Mouse (Mus musculus): Measurements from ENCODE around the gene Podxl. TPM values are rescaled to one million over a fixed set of nuclear protein-coding genes. Genes with fewer than 3 reads are reported as not detected.

Podxl gene
- total and polyA plus RNA-seq, 2 experiments from 2014 or later: 8.9 to 18.7 TPM

DNA sequence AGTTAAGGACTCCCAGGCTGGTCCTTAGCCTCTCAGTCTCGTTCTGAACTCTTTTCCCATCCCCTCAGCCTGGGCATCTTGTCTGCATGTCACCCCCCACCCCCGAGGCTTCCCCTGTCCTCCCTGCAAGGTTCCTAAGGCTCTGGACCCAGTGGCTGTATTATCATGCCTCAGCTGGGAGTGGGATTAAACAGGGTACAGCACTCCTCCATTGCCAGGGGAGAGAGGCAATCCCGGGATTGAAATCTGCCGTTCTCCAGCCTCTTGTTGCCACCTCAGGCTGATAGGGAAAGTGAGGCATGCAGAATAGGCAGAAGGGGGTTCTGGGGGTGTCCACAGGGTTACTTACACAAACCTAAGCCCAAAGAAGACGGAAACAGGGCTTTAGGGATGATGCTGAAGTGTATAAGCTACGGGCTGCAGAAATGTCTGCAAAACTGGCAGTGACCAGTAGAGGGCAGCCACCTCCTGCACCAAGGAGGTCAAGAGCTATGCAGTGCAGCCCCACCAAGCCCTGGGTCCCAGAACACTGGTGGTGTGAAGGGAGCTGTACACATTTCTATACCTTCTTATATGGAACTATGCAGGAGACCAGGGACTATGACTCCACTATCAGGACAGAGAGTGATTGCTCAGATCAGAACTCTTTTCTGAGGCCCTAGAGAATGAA, 38.4 kb downstream of the Podxl start:
- H3K9me3 ChIP-seq (ENCODE audit: low read length): no peaks in the 10 kb centered on the region

DNA sequence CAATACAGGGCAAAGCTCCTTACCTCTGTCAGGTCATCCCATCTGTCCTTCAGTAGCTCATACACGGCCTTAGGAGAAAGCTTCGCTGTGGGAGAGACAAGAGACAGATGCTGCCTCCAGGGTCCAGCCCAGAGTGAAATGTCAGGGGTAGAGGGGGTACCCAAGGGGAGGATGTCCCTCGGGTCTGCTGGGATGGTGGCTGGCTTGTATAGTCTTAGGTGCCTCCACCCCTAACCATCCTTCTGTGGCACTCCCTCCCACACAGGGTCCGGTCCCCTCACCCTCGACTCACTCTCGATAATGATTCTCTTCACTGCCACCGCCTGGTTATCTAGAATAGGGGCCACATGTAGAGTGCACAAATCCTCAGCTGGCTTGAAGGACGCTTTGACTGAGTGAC, 39.1 kb downstream of the Podxl start:
- Histone ChIP-seq H3K9ac (no peak overlapping the region), H3K36me3 (ENCODE audit: insufficient read depth) (peaks cover 17% of the 10 kb centered on the region), H3K4me3 (ENCODE audit: low read depth, low read length) (no peak overlapping the region), H3K4me2 (ENCODE audit: low read depth) (no peak overlapping the region), H3K4me1 (ENCODE audit: insufficient read depth) (peaks cover 5% of the 10 kb centered on the region; the same call in 1 of the 2 replicates), H3K27me3 (ENCODE audit: insufficient read depth, low read length) (no peaks in the 10 kb centered on the region), H3K9me3 (ENCODE audit: low read length) (no peaks in the 10 kb centered on the region), H3K27ac (ENCODE audit: low read depth, low read length) (no peak overlapping the region)
- no peak for ATAC-seq
- TF ChIP-seq CTCF (IDR thresholded peaks at IDR 0.05; ENCODE audit: low read depth): no peak
- 92% methylated on average over 8 of the region's 8 CpGs for WGBS
- DNase-seq: no peak

More for the DNA sequence above, 38.4 kb downstream of the Podxl start:
- Histone ChIP-seq H3K36me3 (ENCODE audit: insufficient read depth) (peaks cover 17% of the 10 kb centered on the region), H3K27me3 (ENCODE audit: insufficient read depth, low read length) (no peaks in the 10 kb centered on the region), H3K27ac (ENCODE audit: low read depth, low read length) (no peak overlapping the region), H3K4me1 (ENCODE audit: insufficient read depth) (peaks cover 5% of the 10 kb centered on the region; the same call in 1 of the 2 replicates), H3K4me3 (ENCODE audit: low read depth, low read length) (no peak overlapping the region), H3K4me2 (ENCODE audit: low read depth) (no peak overlapping the region), H3K9ac (no peak overlapping the region)
- TF ChIP-seq CTCF (IDR thresholded peaks at IDR 0.05; ENCODE audit: low read depth): peak; percentile 93
- ATAC-seq: peak; percentile 84
- peak; percentile 84 for DNase-seq
- 76% methylated on average over 6 of the region's 6 CpGs for WGBS

DNA sequence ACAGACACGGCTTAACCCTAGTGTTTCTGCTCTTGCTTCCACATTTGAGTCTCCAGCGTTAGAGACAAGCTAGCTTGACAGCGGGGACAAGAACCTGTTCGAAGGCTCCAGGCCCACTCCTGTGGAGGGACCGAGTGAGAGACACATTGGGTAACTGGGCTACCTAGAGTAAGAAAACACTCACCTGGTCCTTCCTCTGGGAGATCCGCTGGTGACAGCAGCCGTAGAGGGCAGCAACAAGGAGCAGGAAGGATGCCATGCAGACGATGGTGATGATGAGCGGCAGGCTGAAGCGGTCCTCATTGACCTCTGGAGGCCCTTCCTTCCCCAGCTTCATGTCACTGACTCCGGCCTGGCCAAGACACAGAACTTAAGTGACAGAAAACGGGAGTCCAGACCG, 39.7 kb downstream of the Podxl start:
- Histone ChIP-seq H3K27me3 (ENCODE audit: insufficient read depth, low read length) (no peaks in the 10 kb centered on the region), H3K27ac (ENCODE audit: low read depth, low read length) (no peak overlapping the region), H3K4me3 (ENCODE audit: low read depth, low read length) (no peak overlapping the region), H3K4me2 (ENCODE audit: low read depth) (no peak overlapping the region), H3K36me3 (ENCODE audit: insufficient read depth) (peaks cover 17% of the 10 kb centered on the region), H3K9me3 (ENCODE audit: low read length) (no peaks in the 10 kb centered on the region), H3K4me1 (ENCODE audit: insufficient read depth) (peaks cover 5% of the 10 kb centered on the region; the same call in 1 of the 2 replicates), H3K9ac (no peak overlapping the region)
- 94% methylated on average over 13 of the region's 13 CpGs for WGBS
- TF ChIP-seq CTCF (IDR thresholded peaks at IDR 0.05; ENCODE audit: low read depth): no peak
- no peak for ATAC-seq
- no peak for DNase-seq

DNA sequence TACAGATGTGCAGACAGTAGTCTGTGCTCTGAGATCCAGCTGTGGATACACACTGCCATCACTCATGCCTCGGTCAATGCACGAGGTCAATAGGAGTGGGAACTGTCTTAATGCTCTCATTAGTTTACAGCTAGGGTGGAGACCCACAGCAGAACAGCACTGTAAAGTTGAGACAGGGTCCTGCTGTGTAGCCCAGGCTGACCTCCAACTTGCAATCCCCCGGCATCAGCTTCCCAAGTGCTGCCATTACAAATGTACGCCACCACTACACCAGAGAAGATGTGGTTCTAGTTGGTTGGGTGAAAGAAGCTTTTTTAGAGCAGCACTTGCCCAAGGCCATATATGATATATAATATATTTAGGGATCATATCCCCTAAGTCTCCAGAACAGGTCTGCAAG, 40.1 kb downstream of the Podxl start:
- Histone ChIP-seq H3K27me3 (ENCODE audit: insufficient read depth, low read length) (no peaks in the 10 kb centered on the region), H3K4me3 (ENCODE audit: low read depth, low read length) (no peak overlapping the region), H3K4me2 (ENCODE audit: low read depth) (no peak overlapping the region), H3K27ac (ENCODE audit: low read depth, low read length) (0 out of 2 replicates have a peak overlapping the region, but pooled peaks have one; percentile 41), H3K9me3 (ENCODE audit: low read length) (no peaks in the 10 kb centered on the region), H3K9ac (no peak overlapping the region), H3K4me1 (ENCODE audit: insufficient read depth) (peaks cover 5% of the 10 kb centered on the region; the same call in 1 of the 2 replicates), H3K36me3 (ENCODE audit: insufficient read depth) (peaks cover 17% of the 10 kb centered on the region)
- TF ChIP-seq CTCF (IDR thresholded peaks at IDR 0.05; ENCODE audit: low read depth): no peak
- ATAC-seq: no peak
- DNase-seq: no peak
- 94% methylated on average over 4 of the region's 4 CpGs for whole genome bisulfite sequencing

DNA sequence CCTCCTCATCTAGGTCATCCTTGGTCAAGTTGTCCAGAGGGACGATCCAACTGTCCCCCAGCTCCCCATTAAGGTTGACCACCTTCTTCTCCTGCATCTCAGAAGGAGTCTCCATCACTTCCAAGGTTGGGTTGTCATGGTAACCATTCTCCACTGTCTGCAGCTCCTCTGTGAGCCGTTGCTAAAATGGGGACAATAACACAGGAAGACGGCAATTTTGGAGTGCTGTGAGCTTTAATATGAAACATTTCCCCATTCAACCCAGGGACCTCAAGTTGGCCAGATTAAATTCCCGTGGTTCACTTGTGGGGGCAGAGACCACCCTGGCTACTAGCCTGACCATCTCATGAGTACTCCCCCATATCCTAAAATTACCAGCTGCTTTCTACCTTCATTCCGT, 40.7 kb downstream of the Podxl start:
- no peak overlapping the region for H3K4me2 ChIP-seq (ENCODE audit: low read depth)
- no peak overlapping the region for H3K4me3 ChIP-seq (ENCODE audit: low read depth, low read length)
- H3K27me3 ChIP-seq (ENCODE audit: insufficient read depth, low read length): no peaks in the 10 kb centered on the region
- H3K4me1 ChIP-seq (ENCODE audit: insufficient read depth): peaks cover 5% of the 10 kb centered on the region; the same call in 1 of the 2 replicates
- 0 out of 2 replicates have a peak overlapping the region, but pooled peaks have one; percentile 41 for H3K27ac ChIP-seq (ENCODE audit: low read depth, low read length)
- TF ChIP-seq CTCF (IDR thresholded peaks at IDR 0.05; ENCODE audit: low read depth): no peak
- peak; percentile 53; the same call in 1 of the 2 replicates for ATAC-seq
- H3K36me3 ChIP-seq (ENCODE audit: insufficient read depth): peaks cover 17% of the 10 kb centered on the region
- peak; percentile 51 for DNase-seq
- no peaks in the 10 kb centered on the region for H3K9me3 ChIP-seq (ENCODE audit: low read length)
- H3K9ac ChIP-seq: no peak overlapping the region
- WGBS: 40% methylated on average over 5 of the region's 5 CpGs

DNA sequence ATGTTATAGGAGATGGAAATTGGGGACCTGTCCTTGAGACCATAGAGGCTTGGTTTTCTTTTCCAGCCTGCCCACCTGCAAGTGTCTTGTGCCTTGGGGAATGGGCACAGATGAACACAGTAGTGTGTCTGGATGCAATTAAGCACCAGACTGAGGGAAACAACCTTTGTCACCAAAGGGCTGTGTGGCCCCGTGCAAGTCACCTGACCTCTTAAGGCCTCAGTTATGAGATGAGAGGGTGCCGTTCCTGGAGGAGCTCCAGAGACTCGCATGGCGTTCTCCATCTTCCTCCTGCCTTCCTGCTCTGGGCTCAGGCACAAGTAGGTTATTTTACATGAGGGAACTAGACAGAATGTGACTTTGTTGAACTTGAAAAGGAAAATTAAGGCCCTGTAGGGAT, 41.3 kb downstream of the Podxl start:
- DNase-seq: no peak
- Histone ChIP-seq H3K9me3 (ENCODE audit: low read length) (no peaks in the 10 kb centered on the region), H3K9ac (no peak overlapping the region), H3K27me3 (ENCODE audit: insufficient read depth, low read length) (no peaks in the 10 kb centered on the region), H3K27ac (ENCODE audit: low read depth, low read length) (no peak overlapping the region), H3K4me2 (ENCODE audit: low read depth) (no peak overlapping the region), H3K36me3 (ENCODE audit: insufficient read depth) (peaks cover 17% of the 10 kb centered on the region), H3K4me1 (ENCODE audit: insufficient read depth) (peaks cover 5% of the 10 kb centered on the region; the same call in 1 of the 2 replicates), H3K4me3 (ENCODE audit: low read depth, low read length) (no peak overlapping the region)
- TF ChIP-seq CTCF (IDR thresholded peaks at IDR 0.05; ENCODE audit: low read depth): no peak
- no peak for ATAC-seq
- WGBS: 82% methylated on average over 4 of the region's 4 CpGs

DNA sequence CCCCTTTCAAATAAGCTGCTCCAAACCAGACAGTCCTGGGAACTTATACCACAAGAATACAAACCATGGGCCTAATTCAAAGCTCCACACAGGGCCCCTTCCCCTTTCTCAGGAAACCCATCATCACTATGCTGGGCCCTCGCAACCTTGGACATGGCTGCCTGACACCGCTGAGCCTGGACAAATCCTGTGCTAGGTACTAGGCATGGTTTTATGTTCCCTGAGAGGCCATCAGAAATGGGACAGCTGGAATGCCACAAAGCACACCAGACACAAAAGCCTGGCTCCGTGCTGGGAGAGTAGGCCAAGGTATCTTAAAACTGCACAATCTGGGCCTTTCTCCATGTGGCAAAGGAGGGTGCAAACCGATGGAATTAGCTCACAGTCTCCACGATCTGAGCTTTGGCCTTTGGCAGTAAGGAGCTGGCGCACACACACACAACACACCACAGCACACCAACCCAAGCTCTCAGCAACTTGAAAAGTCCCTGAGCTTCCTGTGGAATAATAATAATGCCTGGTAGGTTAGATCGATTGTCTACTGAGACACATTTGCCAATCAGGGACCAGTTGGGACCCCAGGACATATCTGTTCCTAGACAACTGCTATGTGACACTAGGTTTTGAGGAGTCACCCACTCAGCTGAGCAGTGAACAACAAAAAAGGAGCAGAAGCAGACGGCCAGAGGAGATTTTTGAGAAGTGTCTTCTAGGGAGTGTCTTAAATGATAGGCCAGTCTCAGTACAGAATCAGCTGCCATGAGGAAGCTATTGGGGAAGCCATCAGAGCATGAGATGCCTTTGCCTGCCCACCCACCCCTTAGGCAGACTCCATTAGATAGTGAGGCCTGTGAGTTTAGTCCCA, 42.1 kb downstream of the Podxl start:
- peaks cover 14% of the 10 kb centered on the region for H3K36me3 ChIP-seq (ENCODE audit: insufficient read depth)
- no peak overlapping the region for H3K4me3 ChIP-seq (ENCODE audit: low read depth, low read length)
- H3K4me1 ChIP-seq (ENCODE audit: insufficient read depth): peaks cover 5% of the 10 kb centered on the region; the same call in 1 of the 2 replicates
- no peaks in the 10 kb centered on the region for H3K9me3 ChIP-seq (ENCODE audit: low read length)
- no peak overlapping the region for H3K27ac ChIP-seq (ENCODE audit: low read depth, low read length)
- ATAC-seq (no peak), DNase-seq (no peak)
- no peak overlapping the region for H3K4me2 ChIP-seq (ENCODE audit: low read depth)
- 81% methylated on average over 8 of the region's 8 CpGs for WGBS
- H3K9ac ChIP-seq: no peak overlapping the region
- H3K27me3 ChIP-seq (ENCODE audit: insufficient read depth, low read length): no peaks in the 10 kb centered on the region
- TF ChIP-seq CTCF (IDR thresholded peaks at IDR 0.05; ENCODE audit: low read depth): no peak

Measured in forebrain, postnatal 0 days (tissue).